Mouse (Mus musculus) stomach, postnatal 0 days (tissue): Measurements from ENCODE around the gene Kmt2a. TPM values are rescaled to one million over a fixed set of nuclear protein-coding genes. Genes with fewer than 3 reads are reported as not detected.

Experiments
- ATAC-seq: fragments of 200-750 bp; cut with Nextera tagmentation; 2 replicates; pipeline ENCODE4 v1.8.0; 2017; ENCODE audit not compliant: low FRiP score, low TSS enrichment
- DNase-seq: peaks from one replicate; pipeline ENCODE4 v3.0.0-alpha.2; 2016; ENCODE audit warnings: low spot score
- H3K27ac ChIP-seq: fragments of 300-500 bp; sonication (generic); replicated peaks from 2 replicates; pipeline ENCODE4 v1.5.1; 2014; ENCODE audit warnings: mild to moderate bottlenecking, control low read depth
- H3K27me3 ChIP-seq: fragments of 300-500 bp; sonication (generic); 2 replicates; pipeline ENCODE4 v1.6.1; 2014; ENCODE audit warnings: low read length; ENCODE audit not compliant: control insufficient read depth, insufficient read depth
- H3K36me3 ChIP-seq: fragments of 300-500 bp; sonication (generic); 2 replicates; pipeline ENCODE4 v1.6.1; 2014; ENCODE audit warnings: low read length, mixed read lengths; ENCODE audit not compliant: control insufficient read depth, insufficient read depth
- H3K4me1 ChIP-seq: fragments of 300-500 bp; sonication (generic); replicated peaks from 2 replicates; pipeline ENCODE4 v1.6.1; 2014; ENCODE audit warnings: antibody characterized with exemption; ENCODE audit not compliant: control insufficient read depth, insufficient read depth
- H3K4me2 ChIP-seq: fragments of 300-500 bp; sonication (generic); replicated peaks from 2 replicates; pipeline ENCODE4 v1.6.1; 2014; ENCODE audit warnings: low read depth, mild to moderate bottlenecking, control low read depth, moderate library complexity
- H3K4me3 ChIP-seq: fragments of 300-500 bp; sonication (generic); 2 replicates; pipeline ENCODE4 v1.5.1; 2014; ENCODE audit warnings: low read depth, low read length, control low read depth
- H3K9ac ChIP-seq: fragments of 300-500 bp; sonication (generic); 2 replicates; pipeline ENCODE4 v1.6.1; 2014; ENCODE audit warnings: mild to moderate bottlenecking, low read length, control low read depth, mixed read lengths
- H3K9me3 ChIP-seq: fragments of 300-500 bp; sonication (generic); 2 replicates; pipeline ENCODE4 v1.6.1; 2016; ENCODE audit warnings: low read length; ENCODE audit not compliant: control insufficient read depth
- CTCF ChIP-seq: IDR thresholded peaks from 2 replicates; pipeline ENCODE4 v1.5.1; 2016; ENCODE audit warnings: antibody characterized with exemption, low read depth, mild to moderate bottlenecking, moderate library complexity
- EP300 ChIP-seq: optimal IDR thresholded peaks from 2 replicates; pipeline ENCODE3; 2016; ENCODE audit warnings: antibody characterized with exemption
- WGBS: fragments of 180-500 bp; shearing (Covaris S2); extraction: QIAGEN DNeasy Blood & Tissue Kit; methylation state at CpG from one replicate; pipeline ENCODE4 v1.1.7; 2014; 5-methylcytosine and 5-hydroxymethylcytosine counted together
- polyA plus RNA-seq: library from polyadenylated mRNA; unstranded; fragments of >200 nt; fragmentation: Nextera tagmentation; extraction: Ambion mirVana; gene quantifications from 2 replicates; pipeline ENCODE4 v1.2.1, GENCODE M21; 2015

The Kmt2a gene
- 3.9 and 4.3 TPM in 2 replicates for polyA plus RNA-seq

DNA sequence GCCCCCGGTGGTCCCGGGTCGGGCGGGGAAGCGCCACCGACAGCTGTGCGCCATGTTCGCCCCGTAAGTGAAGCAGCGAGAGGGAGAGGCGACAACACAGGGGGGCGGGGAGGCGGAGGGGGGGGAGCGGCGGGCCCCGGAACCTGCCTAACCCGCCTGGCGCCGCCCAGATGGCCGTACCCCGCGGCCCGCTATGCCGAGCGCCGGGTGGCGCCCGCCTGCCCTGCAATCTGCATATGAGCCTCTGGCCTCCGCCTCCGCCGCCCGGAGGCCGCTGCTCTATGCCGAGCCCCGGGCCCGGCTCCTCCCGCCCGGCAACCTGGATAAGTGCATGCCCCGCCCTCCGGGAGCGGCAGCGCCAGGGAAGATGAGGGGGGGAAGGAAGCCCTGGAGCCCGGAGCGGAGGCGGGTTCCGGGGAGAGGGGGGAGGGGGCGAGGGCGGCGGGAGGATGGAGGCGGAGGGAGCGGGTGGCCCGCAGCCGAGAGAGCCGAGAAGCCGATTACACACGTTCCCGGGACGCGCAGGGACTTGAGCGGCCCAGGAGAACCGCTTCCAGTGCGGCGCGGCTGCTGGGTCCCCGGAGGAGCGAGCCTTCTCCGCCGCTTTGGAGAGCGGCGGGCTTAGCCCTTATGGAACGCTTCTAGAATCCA is at the start of gene Kmt2a:
TSS of gene Kmt2a (minus strand) at position 76 of the 651 bp plus-strand sequence.
- H3K4me3 ChIP-seq, result peak within 1 kb of the TSS; percentile 96
- H3K4me1 ChIP-seq, result no peaks in the 10 kb centered on the region; the same call in 1 of the 2 replicates
- TF ChIP-seq CTCF, result no peak
- peak; percentile 61 for TF ChIP-seq EP300
- peak within 1 kb of the TSS; percentile 98 for H3K4me2 ChIP-seq
- ATAC-seq, result peak; percentile 89
- peak within 1 kb of the TSS; percentile 94 for H3K27ac ChIP-seq
- H3K9me3 ChIP-seq, result no peaks in the 10 kb centered on the region
- H3K36me3 ChIP-seq, result no peaks in the 10 kb centered on the region
- no peaks in the 10 kb centered on the region for H3K27me3 ChIP-seq
- DNase-seq, result peak; percentile 96
- peak within 1 kb of the TSS; percentile 88 for H3K9ac ChIP-seq
- under 1% methylated on average over 50 of the region's 71 CpGs for WGBS

DNA sequence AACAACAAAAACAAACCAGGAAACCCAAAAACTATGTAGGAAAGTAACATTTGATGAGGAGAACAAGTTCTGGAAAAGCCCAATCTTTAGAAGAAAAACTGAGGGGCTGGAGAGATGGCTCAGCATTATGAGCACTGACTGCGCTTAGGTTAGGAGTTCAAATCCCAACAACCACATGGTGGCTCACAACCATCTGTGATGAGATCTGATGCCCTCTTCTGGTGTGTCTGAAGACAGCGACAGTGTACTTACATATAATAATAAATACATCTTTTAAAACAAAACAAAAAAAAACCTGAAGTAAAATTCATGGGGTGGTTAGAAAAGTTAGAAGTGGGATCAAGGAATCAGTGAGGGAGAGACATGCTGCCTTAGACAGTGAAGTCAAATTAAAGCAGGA is 40.4 kb upstream of the Kmt2a start:
- DNase-seq, result no peak
- H3K9ac ChIP-seq, result no peak overlapping the region
- ATAC-seq, result no peak
- WGBS, result 72% methylated on average over 2 of the region's 2 CpGs
- H3K4me2 ChIP-seq, result peak overlapping the region; percentile 61
- no peaks in the 10 kb centered on the region for H3K9me3 ChIP-seq
- peak overlapping the region; percentile 89; the same call in 1 of the 2 replicates for H3K4me3 ChIP-seq
- H3K36me3 ChIP-seq, result no peaks in the 10 kb centered on the region
- no peaks in the 10 kb centered on the region for H3K4me1 ChIP-seq
- peak overlapping the region; percentile 94 for H3K27ac ChIP-seq
- peak; percentile 30 for TF ChIP-seq CTCF
- no peak for TF ChIP-seq EP300
- H3K27me3 ChIP-seq, result no peaks in the 10 kb centered on the region

- TF ChIP-seq EP300 (no peak), CTCF (no peak)
- H3K27ac ChIP-seq, result peak overlapping the region; percentile 94
- H3K4me3 ChIP-seq, result peak overlapping the region; percentile 89
- under 1% methylated on average over 8 of the region's 8 CpGs for WGBS
- peak overlapping the region; percentile 98 for H3K9ac ChIP-seq
- peak; percentile 90 for ATAC-seq
- no peaks in the 10 kb centered on the region for H3K4me1 ChIP-seq
- no peaks in the 10 kb centered on the region for H3K9me3 ChIP-seq
- H3K4me2 ChIP-seq, result peak overlapping the region; percentile 61
- no peak for DNase-seq
- no peaks in the 10 kb centered on the region for H3K27me3 ChIP-seq
- H3K36me3 ChIP-seq, result no peaks in the 10 kb centered on the region
These were observed 40.0 kb upstream of the Kmt2a start for GRCm38 (mm10) chr9:44921123-44921468.

- peak; percentile 85 for DNase-seq
- Histone ChIP-seq H3K4me1 (no peaks in the 10 kb centered on the region), H3K27me3 (no peaks in the 10 kb centered on the region), H3K4me3 (peak within 1 kb of the TSS; percentile 89), H3K9ac (peak within 1 kb of the TSS; percentile 98), H3K4me2 (peak within 1 kb of the TSS; percentile 61), H3K9me3 (no peaks in the 10 kb centered on the region), H3K27ac (peak within 1 kb of the TSS; percentile 94), H3K36me3 (no peaks in the 10 kb centered on the region)
- WGBS, result under 1% methylated on average over 48 of the region's 48 CpGs
- ATAC-seq, result peak; percentile 87
- peak; percentile 98 for TF ChIP-seq EP300
- TF ChIP-seq CTCF, result no peak
These were observed 39.5 kb upstream of the Kmt2a start, which contains the start of gene Atp5l for GRCm38 (mm10) chr9:44920374-44921122. TSS of gene Atp5l (minus strand) at chr9:44920742.

DNA sequence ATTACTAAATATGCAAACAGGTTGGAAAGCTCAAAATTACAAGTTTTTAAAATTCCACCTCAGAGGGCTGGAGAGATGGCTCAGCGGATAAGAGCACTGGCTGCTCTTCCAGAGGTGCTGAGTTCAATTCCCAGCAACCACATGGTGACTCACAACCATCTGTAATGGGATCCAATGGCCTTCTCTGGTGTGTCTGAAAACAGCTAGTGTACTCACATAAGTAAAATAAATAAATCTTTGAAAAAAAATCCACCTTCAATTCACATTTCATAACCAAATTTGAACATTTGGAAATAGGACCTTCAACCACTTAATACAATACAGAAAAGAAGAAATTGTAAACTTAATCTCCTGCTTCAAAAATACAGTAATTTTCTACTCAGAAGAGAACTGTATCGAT is 38.5 kb upstream of the Kmt2a start:
- peak overlapping the region; percentile 98 for H3K9ac ChIP-seq
- ATAC-seq (no peak), DNase-seq (no peak)
- peak overlapping the region; percentile 61 for H3K4me2 ChIP-seq
- H3K4me1 ChIP-seq, result no peaks in the 10 kb centered on the region
- H3K27ac ChIP-seq, result no peak overlapping the region; the same call in 1 of the 2 replicates
- TF ChIP-seq CTCF (no peak), EP300 (no peak)
- 24% methylated on average over 2 of the region's 2 CpGs for WGBS
- no peaks in the 10 kb centered on the region for H3K36me3 ChIP-seq
- H3K27me3 ChIP-seq, result no peaks in the 10 kb centered on the region
- H3K9me3 ChIP-seq, result no peaks in the 10 kb centered on the region
- peak overlapping the region; percentile 89 for H3K4me3 ChIP-seq

- DNase-seq (peak; percentile 57), ATAC-seq (no peak)
- Histone ChIP-seq H3K4me1 (no peaks in the 10 kb centered on the region), H3K4me2 (no peak overlapping the region), H3K9ac (no peak overlapping the region), H3K27ac (no peak overlapping the region), H3K36me3 (peaks cover 3% of the 10 kb centered on the region; the same call in 1 of the 2 replicates), H3K4me3 (no peak overlapping the region), H3K9me3 (no peaks in the 10 kb centered on the region), H3K27me3 (no peaks in the 10 kb centered on the region)
- 36% methylated on average over 1 of the region's 1 CpGs for WGBS
- peak; percentile 78 for TF ChIP-seq CTCF
- TF ChIP-seq EP300, result no peak
These were observed 35.1 kb upstream of the Kmt2a start for GRCm38 (mm10) chr9:44916196-44916595.
